Mouse (Mus musculus) hindbrain, embryonic 10.5 days (tissue): ENCODE measurements at regions not wholly inside any gene's neighbourhood (a gene's known extent, or its start where the extent isn't known, plus 50 kb on each side); places are given as distances from the start of the nearest gene placed in this dataset.

Source experiments
- DNase-seq: peaks from one replicate; pipeline ENCODE4 v3.0.0-alpha.2; 2017; ENCODE audit warnings: low spot score
- H3K27ac ChIP-seq: fragments of 300-500 bp; sonication (generic); 2 replicates; pipeline ENCODE4 v1.5.1; 2016; ENCODE audit warnings: mild to moderate bottlenecking, moderate library complexity
- H3K27me3 ChIP-seq: fragments of 300-500 bp; sonication (generic); 2 replicates; pipeline ENCODE4 v1.6.1; 2016; ENCODE audit warnings: mild to moderate bottlenecking; ENCODE audit not compliant: poor library complexity, insufficient read depth, severe bottlenecking
- H3K36me3 ChIP-seq: fragments of 300-500 bp; sonication (generic); 2 replicates; pipeline ENCODE4 v1.6.1; 2016; ENCODE audit warnings: mild to moderate bottlenecking, moderate library complexity
- H3K4me1 ChIP-seq: fragments of 300-500 bp; sonication (generic); replicated peaks from 2 replicates; pipeline ENCODE4 v1.6.1; 2016; ENCODE audit warnings: mild to moderate bottlenecking
- H3K4me3 ChIP-seq: fragments of 300-500 bp; sonication (generic); 2 replicates; pipeline ENCODE4 v1.5.1; 2016; ENCODE audit warnings: mild to moderate bottlenecking, moderate library complexity
- H3K9me3 ChIP-seq: fragments of 300-500 bp; sonication (generic); 2 replicates; pipeline ENCODE4 v1.6.1; 2016; ENCODE audit warnings: mild to moderate bottlenecking, moderate library complexity
- WGBS: fragments of 180-500 bp; shearing (Covaris S2); methylation state at CpG from one replicate; pipeline ENCODE4 v1.1.7; 2016; 5-methylcytosine and 5-hydroxymethylcytosine counted together

DNA sequence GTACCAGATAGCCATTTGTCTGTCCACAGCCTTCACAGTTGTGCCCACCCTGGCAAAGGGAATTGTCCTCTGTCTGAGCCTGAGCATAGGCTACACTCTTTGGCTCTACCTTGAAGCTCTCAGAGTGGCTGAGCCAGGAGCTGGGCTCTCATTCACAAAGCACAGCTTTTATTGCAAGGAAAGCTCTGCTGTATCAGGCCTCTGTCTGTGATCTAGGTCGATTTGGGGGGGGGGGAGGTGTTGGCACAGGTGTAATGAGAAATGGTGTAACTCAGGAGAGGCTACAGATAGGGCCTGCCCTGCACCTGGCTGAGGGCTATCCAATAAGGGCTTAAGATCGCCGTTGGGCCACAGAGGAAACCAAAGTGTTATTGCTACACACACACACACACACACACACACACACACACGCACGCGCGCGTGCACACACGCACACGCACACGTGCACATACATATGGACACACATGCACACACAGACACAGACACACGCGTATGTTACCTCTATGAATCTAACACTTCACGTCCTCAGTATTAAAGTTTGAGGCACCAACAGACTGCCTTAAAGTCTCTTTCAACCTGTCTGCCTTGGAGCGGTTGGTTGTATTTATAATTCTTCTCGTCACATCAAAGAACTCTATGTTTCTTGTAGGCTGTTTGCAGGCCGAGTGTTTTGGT, 70.9 kb upstream of the Ppara start:
- H3K36me3 ChIP-seq, result no peaks in the 10 kb centered on the region
- 90% methylated on average over 17 of the region's 17 CpGs for WGBS
- no peak for DNase-seq
- H3K27ac ChIP-seq, result no peak overlapping the region
- H3K27me3 ChIP-seq, result peaks cover 99% of the 10 kb centered on the region
- H3K9me3 ChIP-seq, result no peaks in the 10 kb centered on the region
- H3K4me1 ChIP-seq, result peaks cover 12% of the 10 kb centered on the region
- H3K4me3 ChIP-seq, result no peak overlapping the region

GRCm38 (mm10) chr15:85664432-85664828, 70.4 kb upstream of the Ppara start:
- H3K36me3 ChIP-seq, result no peaks in the 10 kb centered on the region
- DNase-seq, result no peak
- no peak overlapping the region for H3K4me3 ChIP-seq
- H3K27me3 ChIP-seq, result peaks cover 99% of the 10 kb centered on the region
- H3K4me1 ChIP-seq, result peaks cover 12% of the 10 kb centered on the region
- no peaks in the 10 kb centered on the region for H3K9me3 ChIP-seq
- WGBS, result 82% methylated on average over 10 of the region's 10 CpGs
- H3K27ac ChIP-seq, result no peak overlapping the region

DNA sequence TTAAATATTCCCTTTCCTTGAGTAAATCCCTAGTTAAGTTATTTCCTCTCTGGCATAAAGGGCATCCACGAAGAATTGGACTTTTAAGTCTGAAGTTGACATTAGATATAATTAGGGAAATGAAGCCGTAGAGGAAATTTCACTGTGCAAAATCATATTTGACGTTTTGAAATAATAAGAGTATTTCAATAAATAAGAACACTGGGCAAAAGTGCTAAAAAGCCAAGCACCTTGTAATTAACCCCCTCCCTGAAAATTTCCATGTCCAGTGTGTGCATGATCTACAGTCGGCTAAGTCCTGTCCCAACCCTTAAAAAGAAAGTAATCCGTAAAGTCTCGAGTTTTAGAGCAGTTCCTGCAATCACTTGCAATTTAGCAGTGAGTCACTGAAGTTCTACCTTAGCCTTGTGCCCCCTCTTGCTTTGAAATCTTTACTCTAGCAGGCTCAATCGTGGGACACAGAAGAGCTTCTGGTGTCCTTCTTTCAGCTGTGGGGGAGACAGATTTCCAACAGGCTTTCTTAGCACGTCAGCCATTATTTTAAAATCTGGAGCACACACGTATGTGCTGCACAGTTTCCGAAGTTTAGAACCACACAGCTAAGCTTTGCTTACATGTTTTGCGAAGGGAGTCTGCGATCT, 69.5 kb upstream of the Ppara start:
- Histone ChIP-seq H3K36me3 (no peaks in the 10 kb centered on the region), H3K27me3 (peaks cover 99% of the 10 kb centered on the region), H3K9me3 (no peaks in the 10 kb centered on the region), H3K27ac (no peak overlapping the region), H3K4me1 (peaks cover 18% of the 10 kb centered on the region), H3K4me3 (no peak overlapping the region)
- DNase-seq, result no peak
- WGBS, result 81% methylated on average over 12 of the region's 12 CpGs

DNA sequence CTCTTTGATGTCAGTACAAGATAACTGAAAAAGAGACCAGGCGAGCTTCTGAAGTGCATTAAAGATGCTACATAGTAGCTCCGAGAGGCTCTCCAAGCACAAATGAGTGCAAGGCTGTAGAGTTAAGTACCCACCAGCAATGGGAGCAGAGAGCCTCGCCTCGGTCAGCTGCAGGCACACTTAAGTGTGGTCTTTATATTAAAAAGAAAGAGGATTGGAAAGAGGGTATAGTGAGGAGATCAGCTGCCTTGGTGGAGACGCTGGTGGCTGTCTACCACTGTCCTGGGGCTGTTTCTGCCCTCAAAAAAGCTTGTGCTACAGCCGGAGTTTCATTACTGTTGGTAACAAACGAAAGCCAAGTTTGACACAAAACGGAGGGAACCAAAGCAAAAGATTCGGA, 68.3 kb upstream of the Ppara start:
- WGBS, result 77% methylated on average over 9 of the region's 9 CpGs
- peaks cover 99% of the 10 kb centered on the region for H3K27me3 ChIP-seq

DNA sequence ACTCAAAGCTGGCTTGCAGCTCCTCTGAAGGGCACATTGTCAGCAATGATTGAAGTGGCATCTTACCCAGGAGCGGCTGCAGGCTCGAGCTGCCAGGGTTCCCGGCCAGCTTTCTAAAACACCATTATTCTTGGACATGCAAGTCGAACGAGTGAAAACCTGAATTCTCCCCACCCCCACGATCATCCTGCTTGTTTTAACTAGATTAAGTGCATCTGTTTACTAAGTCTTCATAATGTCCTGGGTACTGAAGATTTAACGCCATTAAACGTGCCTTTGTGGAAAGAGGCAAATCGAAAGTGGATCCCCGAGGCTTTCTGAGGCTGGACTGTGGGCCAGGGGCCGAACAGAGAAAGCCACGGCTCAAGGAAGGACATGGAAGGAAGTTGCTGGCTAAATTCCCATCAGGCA, 67.4 kb upstream of the Ppara start:
- peaks cover 23% of the 10 kb centered on the region for H3K4me1 ChIP-seq
- peaks cover 99% of the 10 kb centered on the region for H3K27me3 ChIP-seq
- 63% methylated on average over 12 of the region's 12 CpGs for WGBS
- H3K27ac ChIP-seq, result no peak overlapping the region
- H3K36me3 ChIP-seq, result no peaks in the 10 kb centered on the region
- H3K9me3 ChIP-seq, result no peaks in the 10 kb centered on the region
- no peak for DNase-seq
- no peak overlapping the region for H3K4me3 ChIP-seq

More for the DNA sequence above, 68.3 kb upstream of the Ppara start:
- no peak for DNase-seq
- H3K4me1 ChIP-seq, result peaks cover 19% of the 10 kb centered on the region
- no peak overlapping the region for H3K27ac ChIP-seq
- no peak overlapping the region for H3K4me3 ChIP-seq
- no peaks in the 10 kb centered on the region for H3K9me3 ChIP-seq
- no peaks in the 10 kb centered on the region for H3K36me3 ChIP-seq

- Histone ChIP-seq H3K36me3 (no peaks in the 10 kb centered on the region), H3K4me3 (no peak overlapping the region), H3K4me1 (peaks cover 23% of the 10 kb centered on the region), H3K9me3 (no peaks in the 10 kb centered on the region), H3K27me3 (peaks cover 99% of the 10 kb centered on the region), H3K27ac (no peak overlapping the region)
- DNase-seq, result no peak
- 83% methylated on average over 7 of the region's 7 CpGs for WGBS
Measured at GRCm38 (mm10) chr15:85667906-85668590, 66.7 kb upstream of the Ppara start.

DNA sequence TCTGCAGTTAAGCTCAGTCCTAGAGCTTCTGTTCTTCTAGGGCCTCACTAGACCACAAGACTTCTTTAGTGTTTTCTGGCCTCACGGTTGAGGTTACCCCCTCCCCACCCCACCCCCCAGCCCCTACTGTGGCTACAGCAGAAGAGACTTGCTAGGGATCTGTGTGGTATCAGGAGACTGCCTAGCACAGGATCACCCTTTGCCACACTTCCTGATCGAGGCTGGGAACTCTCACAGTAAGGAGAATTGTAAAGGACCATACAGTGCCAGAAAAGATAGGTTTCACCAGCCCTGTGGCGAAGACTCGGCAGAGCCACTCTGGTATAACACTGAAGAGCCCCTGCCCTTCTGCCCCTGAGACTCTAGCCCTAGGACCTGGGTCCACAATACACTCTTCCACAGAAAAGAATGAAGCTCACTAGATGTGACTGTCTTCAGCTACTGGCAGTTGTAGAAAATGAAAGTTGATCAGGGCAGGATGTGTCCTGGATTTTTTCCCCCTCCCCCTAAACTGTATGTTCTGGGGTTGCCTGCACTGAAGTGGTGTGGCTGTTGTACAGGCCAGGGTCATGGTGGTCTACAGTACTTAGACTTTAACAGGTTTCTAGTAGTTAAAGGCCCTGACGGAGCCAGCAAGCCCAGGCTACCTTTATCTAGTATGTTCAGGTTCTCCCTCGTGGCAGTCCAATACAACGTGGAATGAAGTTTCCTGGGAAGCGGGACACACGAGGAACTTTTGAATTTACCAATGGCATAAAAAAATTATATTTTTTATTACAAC, 65.7 kb upstream of the Ppara start:
- Histone ChIP-seq H3K36me3 (no peaks in the 10 kb centered on the region), H3K27ac (no peak overlapping the region), H3K27me3 (peaks cover 99% of the 10 kb centered on the region), H3K4me3 (no peak overlapping the region), H3K4me1 (peaks cover 23% of the 10 kb centered on the region), H3K9me3 (no peaks in the 10 kb centered on the region)
- 61% methylated on average over 9 of the region's 9 CpGs for WGBS
- DNase-seq, result no peak

DNA sequence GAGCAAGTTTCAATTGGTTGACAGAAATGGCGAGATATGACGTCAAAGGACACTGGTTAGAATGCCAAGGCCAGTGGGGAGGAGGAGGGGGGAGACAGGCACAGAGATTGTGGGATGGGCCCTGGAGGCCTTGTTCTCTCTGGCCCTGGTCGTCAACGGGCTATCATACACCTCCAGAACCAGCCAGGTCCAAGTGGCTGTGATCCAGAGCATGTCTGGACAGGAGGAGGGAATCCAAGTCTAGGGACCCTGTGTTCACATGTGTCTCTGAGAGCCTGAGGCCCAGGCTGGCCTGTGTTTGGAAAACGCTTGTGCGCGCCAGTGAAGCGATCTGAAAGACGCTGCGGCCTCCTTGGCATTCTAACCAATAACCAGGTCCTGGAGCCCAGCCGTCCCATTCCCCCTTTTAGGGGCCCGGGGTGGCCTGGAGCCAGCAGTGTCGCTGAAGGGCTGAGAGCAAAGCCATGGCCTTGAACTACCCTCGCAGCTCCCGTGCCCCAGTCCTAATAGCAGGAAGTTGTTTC, 65.1 kb upstream of the Ppara start:
- peaks cover 23% of the 10 kb centered on the region for H3K4me1 ChIP-seq
- no peaks in the 10 kb centered on the region for H3K9me3 ChIP-seq
- H3K36me3 ChIP-seq, result no peaks in the 10 kb centered on the region
- WGBS, result 35% methylated on average over 15 of the region's 15 CpGs
- H3K27ac ChIP-seq, result no peak overlapping the region
- H3K27me3 ChIP-seq, result peaks cover 99% of the 10 kb centered on the region
- H3K4me3 ChIP-seq, result peak overlapping the region; percentile 59
- DNase-seq, result peak; percentile 30

DNA sequence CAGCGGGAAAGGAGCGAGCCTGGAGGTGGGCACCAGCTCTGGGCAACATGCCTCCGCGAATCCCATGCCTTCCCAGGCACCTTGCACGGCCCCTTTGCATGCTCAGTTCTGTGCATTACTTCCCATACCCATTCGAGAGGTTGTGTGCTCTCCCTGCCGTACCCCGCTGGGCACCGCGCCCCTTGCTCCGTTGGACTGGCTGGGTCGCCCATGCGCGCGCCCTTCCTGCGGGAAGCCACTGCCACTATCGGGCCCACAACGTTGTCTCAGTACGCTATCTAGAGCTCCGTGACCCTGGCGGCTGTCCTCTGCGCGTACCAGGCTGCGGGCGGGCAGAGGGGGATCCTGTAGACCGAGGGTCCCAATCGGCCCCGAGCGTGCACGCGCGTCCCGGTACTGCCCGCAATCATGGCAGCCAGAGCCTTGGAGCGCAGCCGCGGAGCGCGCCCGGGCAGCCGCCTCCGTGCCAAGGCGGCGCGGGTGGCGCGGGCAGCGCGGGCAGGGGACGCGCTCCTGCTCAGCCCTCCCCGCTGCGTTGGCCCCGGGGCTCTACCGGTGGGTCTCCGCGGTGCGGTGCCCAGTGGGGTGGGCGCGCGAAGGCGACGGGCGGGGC, 64.5 kb upstream of the Ppara start:
- peak; percentile 42 for DNase-seq
- peaks cover 99% of the 10 kb centered on the region for H3K27me3 ChIP-seq
- peak overlapping the region; percentile 73; the same call in 1 of the 2 replicates for H3K27ac ChIP-seq
- 2% methylated on average over 64 of the region's 64 CpGs for WGBS
- peak overlapping the region; percentile 59 for H3K4me3 ChIP-seq
- H3K4me1 ChIP-seq, result peaks cover 23% of the 10 kb centered on the region
- H3K9me3 ChIP-seq, result no peaks in the 10 kb centered on the region
- no peaks in the 10 kb centered on the region for H3K36me3 ChIP-seq

DNA sequence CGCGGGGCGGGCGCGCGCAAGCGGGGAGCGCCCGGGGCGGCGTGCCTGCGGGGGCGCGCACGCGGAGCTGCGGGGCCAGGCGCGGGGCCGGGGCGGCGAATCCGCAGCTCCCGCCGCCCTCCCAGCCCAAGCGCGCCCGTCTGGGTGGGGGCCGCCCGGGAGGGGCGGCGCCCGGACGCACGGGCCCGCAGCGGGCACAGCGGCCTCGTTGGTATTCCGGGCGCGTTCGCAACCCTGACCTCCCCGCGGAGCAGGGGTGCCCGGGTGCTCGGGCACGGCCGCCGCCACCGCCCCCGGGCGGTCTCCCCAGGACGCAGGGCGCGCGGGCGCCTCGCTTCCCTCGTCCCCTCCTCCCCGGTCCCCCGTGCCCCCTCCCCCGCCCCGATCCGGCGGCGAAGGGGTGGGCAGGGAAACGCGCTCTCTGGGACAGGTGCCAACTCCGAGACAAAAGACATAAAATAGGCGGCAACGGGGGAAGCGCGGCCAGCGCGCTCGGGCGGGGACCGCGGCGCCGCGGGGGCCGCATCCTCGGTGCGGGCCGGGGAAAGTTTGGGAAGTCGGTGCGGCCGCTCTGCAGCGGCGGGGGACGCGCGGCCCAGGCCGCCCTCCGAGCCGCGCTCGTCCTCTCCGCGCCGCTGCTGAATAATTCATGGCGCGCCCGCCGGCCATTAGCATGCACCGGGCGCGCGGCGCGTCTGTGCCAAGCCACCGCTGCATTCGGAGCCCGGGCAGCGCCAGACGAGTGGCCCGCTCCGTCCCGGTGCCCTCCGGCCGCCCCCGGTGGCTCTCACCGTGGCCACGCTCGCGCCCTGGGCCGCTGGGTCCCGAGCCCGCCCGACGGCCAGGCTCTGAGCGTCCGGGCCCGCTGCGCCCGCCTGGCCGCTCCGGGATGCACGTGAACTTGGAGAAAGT, 63.7 kb upstream of the Ppara start:
- H3K27me3 ChIP-seq, result peaks cover 99% of the 10 kb centered on the region
- WGBS, result under 1% methylated on average over 132 of the region's 141 CpGs
- peak; percentile 50 for DNase-seq
- peaks cover 23% of the 10 kb centered on the region for H3K4me1 ChIP-seq
- peak overlapping the region; percentile 59 for H3K4me3 ChIP-seq
- no peaks in the 10 kb centered on the region for H3K36me3 ChIP-seq
- peak overlapping the region; percentile 73 for H3K27ac ChIP-seq
- no peaks in the 10 kb centered on the region for H3K9me3 ChIP-seq

GRCm38 (mm10) chr15:85671701-85672191, 63.0 kb upstream of the Ppara start:
- peak; percentile 50 for DNase-seq
- no peaks in the 10 kb centered on the region for H3K36me3 ChIP-seq
- H3K4me1 ChIP-seq, result peaks cover 23% of the 10 kb centered on the region
- H3K27ac ChIP-seq, result peak overlapping the region; percentile 73
- 3% methylated on average over 50 of the region's 50 CpGs for WGBS
- H3K27me3 ChIP-seq, result peaks cover 99% of the 10 kb centered on the region
- peak overlapping the region; percentile 59 for H3K4me3 ChIP-seq
- H3K9me3 ChIP-seq, result no peaks in the 10 kb centered on the region
